Comparison of ENCODE assay signal across 40 mouse cellular contexts in the genomic region with DNA sequence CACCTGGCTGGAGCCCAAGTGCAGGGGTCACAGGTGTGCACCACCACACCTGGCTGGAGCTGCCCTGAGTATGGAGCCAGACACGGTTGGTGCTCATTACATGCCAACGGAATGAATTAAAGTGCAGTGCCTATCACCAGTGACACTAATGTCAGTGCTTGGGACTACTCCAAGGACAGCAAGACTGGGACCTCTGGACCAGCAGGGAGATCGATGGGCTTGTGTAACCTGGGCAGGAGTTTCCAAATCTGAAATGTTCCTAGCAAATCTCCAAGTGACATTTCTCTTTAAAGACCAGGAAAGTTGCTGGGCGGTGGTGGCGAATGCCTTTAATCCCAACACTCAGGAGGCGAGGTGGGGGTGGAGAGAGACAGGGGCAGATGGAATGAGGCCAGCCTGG. TPM values are rescaled to one million over a fixed set of nuclear protein-coding genes. Genes with fewer than 3 reads are reported as not detected.
"Had no signal": no experiment of that assay in that cellular context is flagged by ENCODE, and none has a peak within 500 bp of the region (broad histone marks: within the 10 kb centered on the region; RNA-seq: fewer than 3 reads in every experiment).

No protein-coding gene starts in this region.

- H3K36me3 ChIP-seq: liver, embryonic 13.5 days; midbrain, embryonic 12.5 days; midbrain, embryonic 13.5 days; midbrain, embryonic 15.5 days; neural tube, embryonic 12.5 days; neural tube, embryonic 13.5 days had no signal

- H3K4me3 ChIP-seq: left cerebral cortex, adult 2 months; limb, embryonic 10.5 days; limb, embryonic 12.5 days; limb, embryonic 13.5 days; limb, embryonic 15.5 days; liver, embryonic 13.5 days; liver, embryonic 15.5 days; lung, embryonic 15.5 days; megakaryocyte, embryonic 14.5 days; midbrain, embryonic 10.5 days; midbrain, embryonic 12.5 days; midbrain, embryonic 13.5 days; midbrain, embryonic 15.5 days; myocyte; neural tube, embryonic 12.5 days; neural tube, embryonic 13.5 days had no signal

- H3K9ac ChIP-seq: limb, embryonic 12.5 days; limb, embryonic 13.5 days; limb, embryonic 15.5 days; liver, embryonic 13.5 days; liver, embryonic 14.5 days; liver, embryonic 15.5 days; lung, embryonic 14.5 days; lung, embryonic 15.5 days; midbrain, embryonic 12.5 days; midbrain, embryonic 13.5 days; midbrain, embryonic 15.5 days; neural tube, embryonic 12.5 days; neural tube, embryonic 13.5 days had no signal

- H3K27me3 ChIP-seq: limb, embryonic 12.5 days; limb, embryonic 13.5 days; limb, embryonic 15.5 days; liver, embryonic 13.5 days; liver, embryonic 15.5 days; lung, embryonic 15.5 days; midbrain, embryonic 12.5 days; midbrain, embryonic 13.5 days; midbrain, embryonic 15.5 days; neural tube, embryonic 12.5 days; neural tube, embryonic 13.5 days had no signal

- H3K4me2 ChIP-seq: limb, embryonic 12.5 days; limb, embryonic 13.5 days; limb, embryonic 15.5 days; liver, embryonic 13.5 days; liver, embryonic 15.5 days; lung, embryonic 14.5 days; lung, embryonic 15.5 days; midbrain, embryonic 12.5 days; midbrain, embryonic 13.5 days; midbrain, embryonic 15.5 days; neural tube, embryonic 12.5 days; neural tube, embryonic 13.5 days had no signal

- H3K4me1 ChIP-seq: limb, embryonic 12.5 days; limb, embryonic 13.5 days; limb, embryonic 15.5 days; lung, embryonic 15.5 days; midbrain, embryonic 12.5 days; midbrain, embryonic 13.5 days; midbrain, embryonic 15.5 days; neural tube, embryonic 12.5 days; neural tube, embryonic 13.5 days had no signal

- DNase-seq: layer of hippocampus, postnatal 36 days; left cerebral cortex, postnatal 4 days; liver, embryonic 13.5 days; lung, adult 18-20 months; lung, adult 2 months; lung, embryonic 14.5 days; lung, postnatal 10 days; lung, postnatal 14 days; lung, postnatal 36 days; lung, postnatal 4 days; midbrain, embryonic 14.5 days had no signal

- H3K9me3 ChIP-seq: limb, embryonic 10.5 days; limb, embryonic 12.5 days; limb, embryonic 13.5 days; limb, embryonic 15.5 days; liver, embryonic 13.5 days; liver, embryonic 15.5 days; lung, embryonic 15.5 days; megakaryocyte, embryonic 14.5 days; midbrain, embryonic 10.5 days; midbrain, embryonic 12.5 days; midbrain, embryonic 13.5 days; midbrain, embryonic 15.5 days; neural tube, embryonic 12.5 days; neural tube, embryonic 13.5 days had no signal

- H3K27ac ChIP-seq: left cerebral cortex, adult 2 months; limb, embryonic 10.5 days; limb, embryonic 12.5 days; limb, embryonic 13.5 days; limb, embryonic 15.5 days; liver, embryonic 13.5 days; liver, embryonic 14.5 days; liver, embryonic 15.5 days; lung, embryonic 15.5 days; macrophage; midbrain, embryonic 10.5 days; midbrain, embryonic 12.5 days; midbrain, embryonic 13.5 days; midbrain, embryonic 15.5 days; neural tube, embryonic 12.5 days; neural tube, embryonic 13.5 days had no signal

- ATAC-seq: lung, postnatal 0 days; midbrain, embryonic 13.5 days; midbrain, embryonic 15.5 days had no signal

RNA-seq across cellular contexts. Expression of a gene that starts 12.6 kb away (rescaled TPM):
- total RNA-seq: layer of hippocampus, postnatal 25 days; layer of hippocampus, postnatal 36 days; left cerebral cortex, adult 18-20 months; left cerebral cortex, adult 2 months; left cerebral cortex, adult 8-10 months; left cerebral cortex, postnatal 10 days; left cerebral cortex, postnatal 14 days; left cerebral cortex, postnatal 25 days; left cerebral cortex, postnatal 36 days; left cerebral cortex, postnatal 4 days; megakaryocyte-erythroid progenitor cell, adult 5-6 weeks; midbrain, postnatal 0 days; monocyte, adult 5-6 weeks had no signal
- polyA plus RNA-seq: macrophage; myocyte; neural tube, embryonic 11.5 days had no signal

RNA-seq across cellular contexts. Expression of a gene that starts 24.1 kb away (rescaled TPM):
- total RNA-seq: monocyte, adult 5-6 weeks had no signal
